Mouse (Mus musculus) CD4-positive naive resting alpha-beta T cell, adult 57 days (primary cell): ENCODE measurements around the gene Oas1c. TPM values are rescaled to one million over a fixed set of nuclear protein-coding genes. Genes with fewer than 3 reads are reported as not detected.

Experiments
- total RNA-seq: library from RNA; stranded (reverse); gene quantifications from one replicate; pipeline ENCODE4 v1.2.4, GENCODE M21; 2023

Gene Oas1c
- total RNA-seq: 12.6 TPM

DNA sequence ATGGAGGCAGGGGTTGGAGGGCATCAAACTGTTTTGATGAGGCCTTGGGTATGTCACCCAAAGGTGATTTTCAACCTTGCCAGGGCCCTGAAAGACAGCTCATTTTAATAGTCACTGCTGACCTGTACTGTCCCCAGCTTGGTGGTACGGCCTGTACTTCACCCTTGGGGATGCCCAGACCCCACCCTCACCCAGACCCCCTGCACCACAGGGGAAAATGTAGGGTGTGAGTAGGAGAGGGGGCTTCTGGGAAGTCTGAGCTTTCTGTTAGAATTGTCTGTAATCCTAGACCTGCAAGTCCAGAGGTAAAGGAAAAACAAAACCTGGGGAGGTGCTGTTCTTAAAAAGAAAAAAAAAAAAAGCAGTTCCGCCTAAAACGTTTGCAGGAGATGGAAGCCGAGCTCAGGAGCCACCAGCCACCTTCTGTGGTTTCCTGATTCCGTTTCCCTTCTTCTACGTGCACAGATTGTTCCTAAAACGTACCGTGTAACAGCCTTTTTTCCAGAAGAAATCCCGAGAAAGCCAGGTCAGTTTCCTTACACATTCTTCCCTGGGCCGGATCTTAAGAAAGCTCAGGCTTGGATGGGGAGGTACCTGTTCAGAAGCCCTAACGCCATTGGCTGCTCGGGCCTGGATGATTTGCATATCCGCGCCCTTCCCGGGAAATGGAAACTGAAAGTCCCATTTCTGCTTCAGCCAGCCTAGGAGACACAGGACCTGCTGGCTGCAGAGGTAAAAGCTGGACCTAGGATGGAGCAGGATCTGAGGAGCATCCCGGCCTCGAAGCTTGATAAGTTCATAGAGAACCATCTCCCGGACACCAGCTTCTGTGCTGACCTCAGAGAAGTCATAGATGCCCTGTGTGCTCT is at the start of gene Oas1c:
Gene Oas1c (minus strand): TSS at position 564 of the 869 bp plus-strand sequence.

GRCm38 (mm10) chr5:120861121-120861520 is 48.8 kb upstream of the Oas1c start, which contains the start of gene Oas1h:
Oas1h (plus strand) TSS chr5:120861421.

DNA sequence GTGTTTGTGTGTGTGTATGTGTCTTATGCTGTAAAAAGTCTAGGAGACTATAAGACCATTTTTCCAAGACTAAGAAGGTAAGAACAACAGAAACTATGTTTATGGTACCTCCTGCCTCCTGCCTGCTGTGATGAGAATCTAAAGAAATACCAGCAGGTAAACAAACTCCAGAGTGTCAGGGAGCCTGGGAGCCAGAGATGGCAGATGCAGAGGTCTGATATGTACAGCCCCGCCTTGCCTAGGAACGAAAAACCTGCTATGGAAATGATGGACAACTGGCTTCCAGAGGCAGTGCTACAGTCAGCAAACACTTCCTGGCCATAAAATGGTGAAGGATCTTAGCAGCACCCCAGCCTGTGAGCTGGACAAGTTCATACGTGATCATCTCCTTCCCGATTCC is 34.8 kb upstream of the Oas1c start, which contains the start of gene Oas1f:
Gene Oas1f (plus strand): TSS at position 301 of the 400 bp plus-strand sequence.

GRCm38 (mm10) chr5:120795480-120796034 is 16.8 kb downstream of the Oas1c start, which contains the start of gene Oas1e:
Oas1e (minus strand) TSS chr5:120795530.

DNA sequence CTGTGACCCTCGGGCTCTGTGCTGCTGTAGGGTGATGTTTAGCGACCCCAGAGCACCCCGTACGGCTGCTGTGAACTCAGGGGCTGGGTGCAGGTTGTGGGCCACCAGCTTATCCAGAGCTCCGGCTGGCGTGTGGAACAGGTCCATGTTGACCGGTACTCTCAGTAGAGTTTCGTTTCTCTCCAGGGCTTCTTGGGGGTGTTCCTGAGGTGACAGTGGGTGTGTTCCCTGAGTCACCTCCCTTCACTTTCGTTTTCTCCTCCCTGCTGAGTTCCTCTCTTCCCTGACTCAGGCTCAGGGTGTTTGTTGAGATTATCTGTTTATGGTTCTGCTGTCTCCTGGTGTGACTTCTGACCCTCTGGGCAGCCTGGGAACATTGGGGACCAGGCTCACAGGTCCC is 34.8 kb downstream of the Oas1c start, which contains the start of gene Oas3:
Gene Oas3 (minus strand): TSS at position 184 of the 400 bp plus-strand sequence.

Other genes with a start within 250 kb of the Oas1c start
- gene Tpcn1, start 223.8 kb downstream of the Oas1c start, total RNA-seq: 65.6 TPM
- 1.2 TPM for gene Iqcd, start 223.5 kb downstream of the Oas1c start, total RNA-seq
- 5.7 TPM for gene Rita1, start 199.9 kb downstream of the Oas1c start, total RNA-seq
- gene Ddx54, start 199.8 kb downstream of the Oas1c start, total RNA-seq: 118 TPM
- not detected for gene Cfap73, start 178.3 kb downstream of the Oas1c start, total RNA-seq
- gene Rasal1, start 163.7 kb downstream of the Oas1c start, total RNA-seq: 34.9 TPM
- 261 TPM for gene Dtx1, start 100.6 kb downstream of the Oas1c start, total RNA-seq
- gene Oas2, start 62.7 kb downstream of the Oas1c start, total RNA-seq: 9.4 TPM
- gene Oas3, start 34.9 kb downstream of the Oas1c start, total RNA-seq: 5.1 TPM
- gene Oas1e, start 17.0 kb downstream of the Oas1c start, total RNA-seq: not detected
- gene Oas1f, start 34.9 kb upstream of the Oas1c start, total RNA-seq: not detected
- not detected for gene Oas1h, start 48.9 kb upstream of the Oas1c start, total RNA-seq
- gene Oas1g, start 75.1 kb upstream of the Oas1c start, total RNA-seq: 0.80 TPM
- 2.4 TPM for gene Oas1a, start 95.0 kb upstream of the Oas1c start, total RNA-seq
- not detected for gene Oas1d, start 102.0 kb upstream of the Oas1c start, total RNA-seq
- gene Rph3a, start 197.6 kb upstream of the Oas1c start, total RNA-seq: not detected